ENCODE assay signal across 35 mouse cellular contexts in the genomic region with DNA sequence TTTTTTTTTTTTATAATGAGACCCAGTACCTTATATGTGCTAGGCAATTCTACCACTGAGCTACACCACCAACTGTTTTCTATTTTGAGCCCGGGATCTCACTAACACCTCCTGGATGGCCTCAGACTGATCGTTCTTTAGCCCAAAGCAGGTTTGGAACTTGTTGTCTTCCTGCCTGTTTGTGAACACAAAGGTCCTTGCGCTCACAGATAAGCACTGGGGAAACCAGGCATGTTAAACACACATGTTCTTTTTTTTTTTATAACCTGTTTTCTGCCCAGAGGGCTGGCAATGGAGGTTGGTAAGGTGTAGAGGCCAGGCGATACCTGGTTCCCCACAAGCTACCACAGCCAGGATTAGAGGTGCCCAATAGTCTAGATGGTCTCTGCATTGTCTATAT. TPM values are rescaled to one million over a fixed set of nuclear protein-coding genes. Genes with fewer than 3 reads are reported as not detected.
"Had no signal": no experiment of that assay in that cellular context is flagged by ENCODE, and none has a peak within 500 bp of the region (broad histone marks: within the 10 kb centered on the region; RNA-seq: fewer than 3 reads in every experiment).

No protein-coding gene starts in this region.

- ATAC-seq: liver, embryonic 12.5 days; lung, postnatal 0 days; midbrain, embryonic 13.5 days; midbrain, embryonic 15.5 days; midbrain, embryonic 16.5 days had no signal

- H3K4me2 ChIP-seq: limb, embryonic 12.5 days; limb, embryonic 13.5 days; limb, embryonic 15.5 days; liver, embryonic 12.5 days; liver, embryonic 13.5 days; liver, embryonic 15.5 days; lung, embryonic 14.5 days; lung, embryonic 15.5 days; midbrain, embryonic 11.5 days; midbrain, embryonic 12.5 days; midbrain, embryonic 13.5 days; midbrain, embryonic 15.5 days; neural tube, embryonic 12.5 days; neural tube, embryonic 13.5 days had no signal

- H3K4me1 ChIP-seq: lung, embryonic 15.5 days had no signal

- H3K4me3 ChIP-seq: limb, embryonic 10.5 days; limb, embryonic 12.5 days; limb, embryonic 13.5 days; limb, embryonic 15.5 days; liver, embryonic 12.5 days; liver, embryonic 13.5 days; liver, embryonic 15.5 days; lung, embryonic 15.5 days; midbrain, embryonic 10.5 days; midbrain, embryonic 12.5 days; midbrain, embryonic 13.5 days; midbrain, embryonic 15.5 days; myocyte; neural tube, embryonic 12.5 days; neural tube, embryonic 13.5 days had no signal

- H3K36me3 ChIP-seq: midbrain, embryonic 15.5 days had no signal

- H3K9me3 ChIP-seq: limb, embryonic 10.5 days; limb, embryonic 12.5 days; limb, embryonic 13.5 days; limb, embryonic 15.5 days; liver, embryonic 12.5 days; liver, embryonic 13.5 days; liver, embryonic 15.5 days; lung, embryonic 15.5 days; megakaryocyte, embryonic 14.5 days; midbrain, embryonic 10.5 days; midbrain, embryonic 12.5 days; midbrain, embryonic 13.5 days; midbrain, embryonic 15.5 days; neural tube, embryonic 12.5 days; neural tube, embryonic 13.5 days had no signal

- H3K27me3 ChIP-seq: limb, embryonic 12.5 days; limb, embryonic 13.5 days; limb, embryonic 15.5 days; liver, embryonic 12.5 days; liver, embryonic 13.5 days; liver, embryonic 15.5 days; lung, embryonic 15.5 days; megakaryocyte, embryonic 14.5 days; midbrain, embryonic 12.5 days; midbrain, embryonic 13.5 days; midbrain, embryonic 15.5 days; neural tube, embryonic 12.5 days; neural tube, embryonic 13.5 days had no signal

- H3K27ac ChIP-seq: limb, embryonic 10.5 days; limb, embryonic 12.5 days; limb, embryonic 13.5 days; limb, embryonic 15.5 days; liver, embryonic 12.5 days; liver, embryonic 13.5 days; liver, embryonic 14.5 days; lung, embryonic 15.5 days; macrophage; midbrain, embryonic 10.5 days; midbrain, embryonic 12.5 days; midbrain, embryonic 13.5 days; midbrain, embryonic 15.5 days; neural tube, embryonic 12.5 days; neural tube, embryonic 13.5 days had no signal

- H3K9ac ChIP-seq: limb, embryonic 12.5 days; limb, embryonic 13.5 days; limb, embryonic 15.5 days; liver, embryonic 12.5 days; liver, embryonic 13.5 days; liver, embryonic 14.5 days; liver, embryonic 15.5 days; liver, postnatal 0 days; lung, embryonic 14.5 days; lung, embryonic 15.5 days; midbrain, embryonic 12.5 days; midbrain, embryonic 13.5 days; midbrain, embryonic 15.5 days; neural tube, embryonic 12.5 days; neural tube, embryonic 13.5 days had no signal

- DNase-seq: left cerebral cortex, postnatal 4 days; liver; liver, embryonic 13.5 days; liver, postnatal 0 days; lung, adult 18-20 months; lung, adult 2 months; lung, embryonic 14.5 days; lung, postnatal 10 days; lung, postnatal 14 days; lung, postnatal 36 days; lung, postnatal 4 days; midbrain, embryonic 14.5 days had no signal

RNA-seq across cellular contexts. Expression of a gene that starts 59.5 kb away (rescaled TPM):
- total RNA-seq: midbrain, postnatal 0 days; monocyte, adult 5-6 weeks had no signal
- polyA plus RNA-seq: macrophage; neural tube, embryonic 11.5 days had no signal
